Mouse (Mus musculus): ENCODE measurements around the gene Pheta1.

Gene Pheta1

GRCm38 (mm10) chr5:121894647-121895046 is 45.9 kb downstream of the Pheta1 start:
- no peak for DNase-seq

- DNase-seq, result no peak
These were observed 46.5 kb downstream of the Pheta1 start for GRCm38 (mm10) chr5:121895117-121895756.

- DNase-seq, result no peak
These were observed 54.3 kb downstream of the Pheta1 start for GRCm38 (mm10) chr5:121902809-121903745.

Data from cerebellum, adult 11-12 months (tissue).